Mouse (Mus musculus): Measurements from ENCODE around the gene Tmcc3.
"Not testable (repeated sequence)": the region's sequence is repeated elsewhere in the genome, so short reads cannot be mapped to it uniquely, and the experiment has no call there.

Gene Tmcc3

GRCm38 (mm10) chr10:94520306-94521106 is 208.8 kb downstream of the Tmcc3 start:
- DNase-seq = no peak

GRCm38 (mm10) chr10:94521107-94521401 is 209.3 kb downstream of the Tmcc3 start:
- no peak for DNase-seq

DNA sequence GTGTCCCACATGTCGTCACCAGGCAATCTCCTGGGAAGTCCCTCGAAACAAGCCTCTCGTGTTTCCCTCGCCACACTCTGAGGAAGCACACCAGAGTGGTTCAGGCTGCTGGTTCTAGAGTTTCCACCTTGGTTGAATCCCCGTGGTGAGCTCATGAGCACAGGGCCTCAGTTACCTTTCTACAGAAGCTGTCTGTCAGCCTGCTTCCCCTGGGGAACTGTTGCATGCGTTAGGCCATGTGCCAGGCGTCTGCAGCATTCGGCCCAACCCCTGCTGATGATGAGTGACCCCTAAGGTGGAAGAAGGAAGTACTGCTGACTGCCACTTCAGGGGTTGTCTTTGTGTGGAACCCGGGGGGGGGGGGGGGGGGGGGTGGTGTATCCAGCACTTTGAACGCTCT is 210.0 kb downstream of the Tmcc3 start:
- no peak for DNase-seq

GRCm38 (mm10) chr10:94523297-94523696 is 211.5 kb downstream of the Tmcc3 start:
- DNase-seq = no peak

GRCm38 (mm10) chr10:94523711-94524156 is 212.0 kb downstream of the Tmcc3 start:
- DNase-seq = peak; percentile 20 to 40

DNA sequence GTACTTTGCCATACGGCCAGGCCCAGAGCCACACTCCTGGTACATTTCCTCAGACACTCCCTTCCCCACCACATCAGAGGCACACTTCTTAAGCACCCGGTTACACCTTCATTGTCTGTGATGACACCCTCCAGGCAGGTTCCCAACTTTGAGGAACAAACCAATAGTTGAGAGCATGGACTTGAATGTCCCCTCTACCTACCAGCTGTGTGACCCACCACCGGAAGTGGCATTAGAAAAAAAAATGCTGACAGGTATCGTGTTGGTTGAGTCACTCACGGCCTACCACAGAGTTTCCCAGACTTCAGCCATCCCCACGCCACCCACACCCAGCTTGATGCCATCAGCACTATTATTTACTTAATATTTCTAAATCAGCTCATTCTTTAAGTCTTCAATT is 213.2 kb downstream of the Tmcc3 start:
- DNase-seq = no peak

DNA sequence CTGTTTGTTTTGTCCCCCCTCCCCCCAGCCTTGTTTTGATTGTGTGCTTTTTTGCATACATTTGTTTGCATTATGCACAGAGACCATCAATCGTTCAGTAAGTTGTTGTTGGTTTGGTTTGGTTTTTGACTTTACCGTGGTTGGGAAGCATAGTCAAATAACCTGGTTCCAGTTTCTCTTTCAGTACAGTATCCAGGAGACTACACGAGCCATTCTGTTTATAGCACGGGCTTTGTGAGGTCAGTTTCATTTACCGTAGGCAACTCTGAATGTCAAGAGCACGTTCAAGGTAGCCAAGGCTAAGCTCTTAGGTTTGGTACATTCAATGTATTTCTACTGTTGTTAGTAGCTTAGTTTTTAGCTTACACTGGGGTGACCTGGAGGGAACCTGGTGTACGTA is 214.0 kb downstream of the Tmcc3 start:
- no peak for DNase-seq

DNA sequence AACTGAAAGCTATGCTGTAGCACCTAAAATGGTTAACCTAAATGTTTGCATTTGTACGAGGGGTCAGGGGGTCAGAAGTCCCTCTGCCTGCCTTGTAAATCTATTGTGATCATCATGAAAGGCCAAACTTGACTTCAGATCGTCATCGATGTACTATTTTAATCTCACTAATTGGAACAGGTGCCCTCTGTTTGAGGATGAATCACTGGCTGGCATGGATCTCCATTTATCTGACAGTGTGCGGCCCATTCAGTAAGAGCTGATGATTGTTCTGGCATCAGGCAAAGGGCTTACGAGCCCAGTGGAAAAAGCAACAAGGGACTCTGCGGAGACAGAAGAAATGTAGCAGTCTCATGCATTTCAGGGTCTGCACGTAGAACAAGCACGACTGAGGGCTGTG is 215.1 kb downstream of the Tmcc3 start:
- peak in 1 of 2 experiments; percentile 15 for DNase-seq

DNA sequence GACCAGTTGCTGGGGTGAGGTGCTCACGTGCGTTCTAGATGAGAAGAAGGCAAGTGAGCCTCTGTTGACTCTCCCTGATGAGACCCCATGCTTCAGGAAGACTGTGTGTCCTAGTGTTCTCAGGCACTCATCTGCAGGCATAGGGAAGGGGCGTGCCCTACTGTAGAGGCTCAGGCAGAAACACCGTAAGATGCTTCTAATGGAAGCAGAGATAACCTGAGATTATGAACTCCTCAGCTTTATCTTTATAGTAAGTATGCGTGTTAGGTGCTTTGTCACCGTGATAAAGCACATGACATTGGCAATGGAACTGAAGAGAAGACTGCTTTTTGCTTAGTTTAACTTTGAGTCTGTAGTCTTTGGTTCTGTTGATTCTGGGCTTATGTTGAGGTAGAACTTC is 215.5 kb downstream of the Tmcc3 start:
- no peak for DNase-seq

DNA sequence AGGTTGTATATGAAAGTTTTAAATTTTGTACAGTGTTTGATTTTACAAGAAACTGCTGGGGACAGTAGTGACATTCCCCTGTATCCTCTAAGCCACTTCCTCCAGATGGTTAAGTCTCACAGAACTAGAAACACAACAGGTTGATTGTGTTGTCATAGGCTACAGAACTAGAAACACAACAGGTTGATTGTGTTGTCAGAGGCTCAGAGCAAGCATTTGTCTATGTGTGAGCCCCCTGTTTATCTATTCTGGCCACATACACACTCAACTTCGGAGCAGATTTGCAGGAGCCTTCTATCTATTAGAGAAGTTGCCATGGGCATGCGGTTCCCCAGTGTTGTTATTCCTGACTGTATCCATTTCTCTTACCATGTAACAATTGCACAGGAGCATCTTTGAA is 218.3 kb downstream of the Tmcc3 start:
- DNase-seq = no peak

DNA sequence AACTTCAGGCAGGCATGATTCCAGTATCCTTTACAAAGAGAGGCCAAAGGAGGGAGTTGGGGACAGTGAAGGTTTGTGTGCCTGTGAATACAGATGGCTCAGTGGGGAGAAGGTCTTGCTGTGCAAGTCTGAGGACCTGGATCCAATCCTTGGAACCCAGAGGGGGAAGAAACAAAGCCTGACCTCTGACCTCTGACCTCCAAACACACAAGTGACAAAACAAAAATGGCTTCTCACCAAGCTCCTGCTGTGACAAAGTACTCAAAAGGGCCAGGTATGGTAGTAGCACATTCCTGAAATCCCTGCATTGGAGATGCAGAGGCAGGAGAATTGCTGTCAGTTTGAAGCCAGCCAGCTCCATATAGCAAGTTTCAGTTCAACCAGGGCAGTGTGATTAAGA is 219.7 kb downstream of the Tmcc3 start:
- DNase-seq = no peak

GRCm38 (mm10) chr10:94533081-94533724 is 221.5 kb downstream of the Tmcc3 start:
- no peak for DNase-seq

GRCm38 (mm10) chr10:94538623-94539022 is 226.9 kb downstream of the Tmcc3 start:
- not testable (repeated sequence) for DNase-seq

DNA sequence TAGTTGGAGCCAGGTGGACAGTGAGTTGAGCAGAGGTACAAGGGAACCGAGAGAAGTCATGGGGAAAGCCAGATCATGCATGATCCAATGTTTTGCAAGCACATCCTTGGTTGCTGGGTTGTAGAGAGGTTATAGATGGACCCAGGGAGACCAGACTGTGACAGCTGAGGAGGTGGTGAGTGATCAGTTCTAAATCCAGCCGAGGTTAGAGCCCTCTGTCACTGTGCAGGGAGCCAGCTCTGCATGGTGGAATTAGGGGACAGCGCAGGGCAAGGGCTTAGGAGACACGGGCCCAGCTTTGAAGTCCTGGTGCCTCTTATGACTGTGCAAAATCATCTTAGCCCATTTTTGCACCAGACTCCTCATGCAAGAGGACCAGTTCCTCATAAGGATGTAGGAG is 228.5 kb downstream of the Tmcc3 start:
- DNase-seq = no peak

- no peak for DNase-seq
These were observed 232.2 kb downstream of the Tmcc3 start for GRCm38 (mm10) chr10:94543956-94544355.

DNA sequence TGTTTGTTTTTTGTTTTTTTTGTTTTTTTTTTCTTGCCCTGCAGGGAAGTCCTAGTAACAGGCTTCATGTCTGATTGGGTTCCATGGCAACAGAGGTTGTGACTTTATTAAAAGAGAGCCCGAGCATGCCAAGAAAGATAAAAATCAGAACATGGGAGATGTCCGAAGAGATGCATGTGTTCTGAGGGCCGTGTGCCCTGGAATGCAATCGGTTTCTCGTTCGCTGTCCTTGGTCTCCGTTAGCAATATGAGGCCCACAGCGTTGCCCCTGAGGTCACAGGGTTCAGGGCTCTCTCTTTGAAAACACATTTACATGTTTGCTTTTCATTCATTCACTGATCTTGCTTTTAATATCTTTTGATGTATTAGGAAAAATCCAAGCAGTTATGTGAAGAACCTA is 233.1 kb downstream of the Tmcc3 start:
- no peak for DNase-seq

- no peak for DNase-seq
These were observed 233.7 kb downstream of the Tmcc3 start for GRCm38 (mm10) chr10:94545259-94546019.

DNA sequence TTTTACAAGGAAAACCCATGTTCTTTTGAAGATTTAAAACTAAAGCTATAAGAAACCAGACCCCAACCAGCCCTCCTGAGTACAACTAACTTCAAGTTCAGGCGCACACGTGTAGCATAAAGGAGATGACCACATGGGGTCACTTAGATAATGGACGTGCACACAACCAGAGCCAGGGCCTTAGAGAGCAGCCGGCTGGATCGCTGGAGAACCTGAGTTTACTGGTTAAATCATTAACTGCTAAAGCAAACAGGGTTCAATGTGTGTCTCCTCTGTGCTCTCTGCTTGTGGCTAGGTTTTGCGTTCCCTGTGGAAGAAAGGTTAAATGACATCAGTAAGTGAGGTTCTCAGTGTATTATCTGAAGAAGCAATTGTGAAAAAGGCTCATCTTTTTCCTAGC is 234.9 kb downstream of the Tmcc3 start:
- DNase-seq = no peak

- peak in 1 of 2 experiments; percentile 15 for DNase-seq
These were observed 237.9 kb downstream of the Tmcc3 start for GRCm38 (mm10) chr10:94549511-94550232.

DNA sequence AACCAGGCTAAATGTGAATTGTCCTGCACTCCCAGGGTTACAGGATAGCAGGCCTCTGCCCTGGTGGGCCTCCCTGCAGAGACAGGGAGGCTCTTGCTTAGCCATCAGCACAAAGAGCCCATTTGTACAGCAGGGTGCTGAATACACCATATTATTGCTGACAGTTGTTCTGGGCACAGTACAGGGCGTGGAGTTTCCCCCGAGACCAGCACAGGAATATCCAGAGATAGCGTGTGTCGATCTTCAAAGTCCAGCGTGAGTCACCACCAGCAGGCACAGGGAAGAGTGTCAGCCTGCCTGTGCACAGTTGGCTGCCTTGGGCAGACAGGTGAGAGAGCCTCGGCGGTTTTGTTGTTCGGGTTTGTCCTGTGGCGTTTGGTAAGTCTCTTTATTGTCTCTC is 238.9 kb downstream of the Tmcc3 start:
- DNase-seq = no peak

DNA sequence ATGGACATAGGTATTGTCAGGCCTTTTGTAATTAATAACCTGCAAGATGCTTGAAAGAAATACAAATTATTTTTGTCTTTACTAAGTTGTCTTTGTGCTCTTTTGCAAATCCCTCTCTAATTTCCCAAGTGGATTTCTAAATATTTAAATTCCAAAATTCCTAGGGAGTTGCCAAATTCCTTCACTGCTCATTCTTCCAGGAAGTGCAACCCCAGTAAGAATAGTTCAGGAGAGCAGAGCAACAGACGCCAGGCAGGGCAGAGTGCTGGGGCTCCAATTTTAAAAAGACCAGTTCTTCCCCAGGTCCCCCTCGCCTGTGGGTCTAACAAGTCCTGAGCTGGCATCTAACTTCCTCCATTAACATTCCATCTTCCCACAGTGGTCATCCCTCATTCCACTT is 239.3 kb downstream of the Tmcc3 start:
- DNase-seq = no peak

DNA sequence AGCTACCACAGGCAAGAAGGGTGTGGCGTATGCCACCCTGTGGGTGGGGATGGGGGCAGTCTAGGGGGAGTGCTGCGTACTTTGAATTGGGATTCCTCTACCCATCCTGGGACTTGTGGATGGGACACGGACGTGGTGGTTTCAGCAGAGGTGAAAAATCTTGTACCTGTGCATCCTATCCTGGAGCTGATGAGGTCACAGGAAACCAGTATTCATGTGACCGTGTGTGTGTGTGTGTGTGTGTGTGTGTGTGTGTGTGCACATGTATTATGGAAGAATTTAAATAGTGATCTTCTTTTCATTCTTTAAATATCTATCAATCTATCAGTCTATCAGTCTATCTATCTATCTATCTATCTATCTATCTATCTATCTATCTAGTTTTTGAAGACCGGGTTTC is 239.8 kb downstream of the Tmcc3 start:
- DNase-seq = no peak

DNA sequence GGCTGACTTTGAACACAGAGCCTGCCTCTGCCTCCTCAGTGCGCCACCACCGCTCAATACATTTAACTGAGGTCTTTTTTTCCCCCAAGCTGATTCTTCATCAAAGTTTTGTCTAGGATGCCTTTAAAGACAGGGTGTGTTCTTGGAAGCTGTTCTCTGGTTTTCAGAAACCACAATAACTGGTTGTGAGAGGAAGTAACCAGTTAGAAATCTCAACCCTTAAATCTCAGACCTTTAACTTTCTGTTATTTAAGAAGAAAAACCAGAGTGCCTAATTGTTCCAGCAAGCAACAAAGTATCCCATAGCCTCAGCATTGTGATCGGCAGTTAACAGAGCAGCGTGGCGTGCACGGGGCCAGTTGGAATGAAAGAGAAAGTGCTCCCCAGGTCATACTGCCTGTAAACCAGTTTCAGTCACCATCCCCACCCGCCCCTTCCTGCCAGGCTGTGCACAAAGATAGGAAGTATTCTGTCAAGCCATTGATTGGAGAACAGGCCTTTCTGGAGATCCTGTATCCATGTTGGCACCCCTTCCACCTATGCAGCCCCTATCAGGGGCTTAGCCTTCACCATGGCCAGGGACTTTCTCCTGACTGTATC is 240.3 kb downstream of the Tmcc3 start:
- DNase-seq = no peak
